Mouse (Mus musculus) kidney, adult 2 months (tissue): ENCODE measurements at regions not wholly inside any gene's neighbourhood (a gene's known extent, or its start where the extent isn't known, plus 50 kb on each side); places are given as distances from the start of the nearest gene placed in this dataset.

Experiments used
- DNase-seq: peaks from one replicate; pipeline ENCODE4 v3.0.0; 2021
- H3K27ac ChIP-seq: fragments of 200-500 bp; 2 replicates; pipeline ENCODE4 v1.5.1; 2012; ENCODE audit warnings: low read depth, low read length, control low read depth, inconsistent platforms; ENCODE audit not compliant: insufficient read depth
- H3K27me3 ChIP-seq: fragments of 200-500 bp; replicated peaks from 2 replicates; pipeline ENCODE4 v1.6.1; 2012; ENCODE audit warnings: mild to moderate bottlenecking, moderate library complexity, low read length, inconsistent platforms; ENCODE audit not compliant: control insufficient read depth, insufficient read depth
- H3K36me3 ChIP-seq: fragments of 200-500 bp; 2 replicates; pipeline ENCODE4 v1.6.1; 2012; ENCODE audit warnings: mild to moderate bottlenecking, moderate library complexity, low read length, inconsistent platforms; ENCODE audit not compliant: control insufficient read depth, insufficient read depth
- H3K4me1 ChIP-seq: fragments of 200-500 bp; 2 replicates; pipeline ENCODE4 v1.6.1; 2011; ENCODE audit warnings: low read length; ENCODE audit not compliant: control insufficient read depth, insufficient read depth
- H3K4me3 ChIP-seq: fragments of 200-500 bp; 2 replicates; pipeline ENCODE4 v1.5.1; 2011; ENCODE audit warnings: mild to moderate bottlenecking, low read depth, low read length, control low read depth; ENCODE audit not compliant: insufficient read depth
- CTCF ChIP-seq: fragments of 200-500 bp; conservative IDR thresholded peaks from 2 replicates; pipeline ENCODE4 v1.5.1; 2011; ENCODE audit warnings: low read depth, mild to moderate bottlenecking, control low read depth, low read length, moderate library complexity, mixed read lengths; ENCODE audit not compliant: insufficient read depth, insufficient read length
- POLR2A ChIP-seq: fragments of 200-500 bp; IDR thresholded peaks from one replicate; pipeline ENCODE4 v1.6.1; 2011; ENCODE audit warnings: low read depth, low read length, control low read depth
- WGBS: fragments of 180-500 bp; shearing (Covaris S2); methylation state at CpG from one replicate; pipeline ENCODE4 v1.1.7; 2018; 5-methylcytosine and 5-hydroxymethylcytosine counted together

DNA sequence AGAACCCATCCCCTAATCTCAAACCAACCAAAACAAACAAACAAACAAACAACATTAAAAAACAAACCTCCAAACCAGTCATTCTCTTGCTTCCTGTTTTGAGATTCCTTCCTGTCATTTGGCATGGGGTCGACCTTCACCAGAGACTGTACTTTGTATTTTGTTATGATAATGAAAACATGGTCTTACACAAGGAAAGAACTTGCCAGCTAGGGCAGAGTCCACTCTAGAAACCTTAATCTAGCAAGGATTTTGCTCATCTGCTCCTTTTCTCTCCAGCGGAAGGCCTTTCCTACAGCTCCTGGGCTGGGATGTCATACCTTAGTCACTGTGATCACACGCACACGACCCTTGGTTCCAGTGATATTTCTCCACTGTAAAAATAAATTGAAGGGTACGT lies 75.0 kb upstream of the Vash1 start:
- H3K36me3 ChIP-seq = no peaks in the 10 kb centered on the region
- TF ChIP-seq CTCF (no peak), POLR2A (no peak)
- no peaks in the 10 kb centered on the region for H3K4me1 ChIP-seq
- no peak overlapping the region for H3K4me3 ChIP-seq
- WGBS = 69% methylated on average over 5 of the region's 5 CpGs
- peak; percentile 53 for DNase-seq
- no peak overlapping the region for H3K27ac ChIP-seq
- no peaks in the 10 kb centered on the region for H3K27me3 ChIP-seq

DNA sequence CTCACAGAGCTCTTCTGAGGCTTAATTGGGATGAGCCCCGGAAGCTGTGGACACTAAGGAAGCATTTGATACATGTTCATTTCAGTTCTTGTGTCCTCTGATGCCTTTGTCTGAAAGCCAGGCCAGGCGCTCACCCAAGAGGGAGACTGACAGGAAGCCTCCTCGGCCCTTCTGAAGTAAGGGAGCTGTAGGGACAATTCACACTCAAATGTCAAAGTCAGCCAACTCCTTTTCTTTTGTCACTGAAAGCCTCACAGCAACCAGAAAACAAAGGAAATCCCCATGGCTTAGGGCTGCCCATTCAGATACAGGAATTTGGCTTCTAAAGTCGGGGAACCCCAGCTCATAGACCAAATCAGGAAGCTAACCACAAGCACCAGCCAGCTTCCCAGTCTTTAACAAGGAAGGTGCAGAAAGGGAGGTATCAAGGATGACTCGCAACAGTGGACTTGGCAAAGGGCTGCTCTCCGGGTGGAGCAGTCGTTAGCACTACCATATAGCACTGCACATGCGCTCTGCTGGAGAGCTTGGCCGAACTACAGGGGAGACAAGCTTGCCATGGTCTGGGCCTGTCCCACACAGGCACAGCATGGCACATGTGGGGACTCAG lies 66.0 kb upstream of the Vash1 start:
- no peak overlapping the region for H3K27ac ChIP-seq
- DNase-seq = peak; percentile 18
- H3K4me1 ChIP-seq = no peaks in the 10 kb centered on the region
- H3K4me3 ChIP-seq = no peak overlapping the region
- no peaks in the 10 kb centered on the region for H3K27me3 ChIP-seq
- WGBS = 41% methylated on average over 9 of the region's 9 CpGs
- H3K36me3 ChIP-seq = no peaks in the 10 kb centered on the region
- TF ChIP-seq CTCF (no peak), POLR2A (no peak)

DNA sequence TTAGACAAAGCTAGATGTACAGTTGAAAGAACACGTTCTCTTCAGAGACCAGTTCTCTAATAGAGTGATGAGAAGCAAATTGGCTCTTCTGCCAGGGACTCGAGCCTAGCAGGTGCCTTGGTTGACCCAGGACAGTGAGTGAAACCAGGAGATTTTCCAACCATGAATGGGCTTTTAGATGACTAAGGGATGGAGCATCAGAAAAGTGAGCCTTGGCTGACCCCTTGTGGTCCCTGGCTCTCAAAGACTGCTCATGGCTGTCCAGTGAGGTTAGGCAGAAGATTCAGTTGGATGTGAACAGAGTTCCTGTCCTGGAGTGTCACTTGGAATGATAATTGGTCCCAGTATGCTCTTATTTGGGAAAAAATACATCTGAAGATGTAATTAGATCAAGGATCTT lies 64.3 kb upstream of the Vash1 start:
- WGBS = 32% methylated on average over 2 of the region's 2 CpGs

DNA sequence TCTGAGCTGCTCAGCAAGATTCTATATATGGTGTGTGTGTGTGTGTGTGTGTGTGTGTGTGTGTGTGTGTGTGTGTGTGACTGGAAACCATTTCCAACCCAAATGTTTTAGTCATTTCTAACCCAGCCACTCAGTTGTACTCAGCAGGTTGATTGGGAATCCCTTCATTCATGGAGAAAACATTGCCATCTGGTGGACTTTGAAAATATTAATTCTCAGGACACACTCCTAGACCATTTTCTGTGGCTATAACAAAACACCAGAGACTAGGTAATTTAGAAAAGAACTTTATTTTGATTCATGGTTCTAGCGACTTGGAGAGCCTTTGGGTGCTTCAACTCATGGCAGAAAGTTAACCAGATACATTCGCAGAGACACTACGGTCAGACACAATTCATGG lies 62.2 kb upstream of the Vash1 start:
- WGBS = 86% methylated on average over 3 of the region's 3 CpGs
- H3K4me1 ChIP-seq = no peaks in the 10 kb centered on the region
- DNase-seq = no peak
- H3K27ac ChIP-seq = no peak overlapping the region
- H3K36me3 ChIP-seq = no peaks in the 10 kb centered on the region
- TF ChIP-seq CTCF = no peak
- TF ChIP-seq POLR2A = no peak
- H3K27me3 ChIP-seq = no peaks in the 10 kb centered on the region
- no peak overlapping the region for H3K4me3 ChIP-seq

More for the DNA sequence above, 64.3 kb upstream of the Vash1 start:
- H3K36me3 ChIP-seq = no peaks in the 10 kb centered on the region
- no peaks in the 10 kb centered on the region for H3K4me1 ChIP-seq
- H3K4me3 ChIP-seq = no peak overlapping the region
- no peak overlapping the region for H3K27ac ChIP-seq
- DNase-seq = peak; percentile 64
- no peak for TF ChIP-seq POLR2A
- peak; percentile 83 for TF ChIP-seq CTCF
- H3K27me3 ChIP-seq = no peaks in the 10 kb centered on the region

DNA sequence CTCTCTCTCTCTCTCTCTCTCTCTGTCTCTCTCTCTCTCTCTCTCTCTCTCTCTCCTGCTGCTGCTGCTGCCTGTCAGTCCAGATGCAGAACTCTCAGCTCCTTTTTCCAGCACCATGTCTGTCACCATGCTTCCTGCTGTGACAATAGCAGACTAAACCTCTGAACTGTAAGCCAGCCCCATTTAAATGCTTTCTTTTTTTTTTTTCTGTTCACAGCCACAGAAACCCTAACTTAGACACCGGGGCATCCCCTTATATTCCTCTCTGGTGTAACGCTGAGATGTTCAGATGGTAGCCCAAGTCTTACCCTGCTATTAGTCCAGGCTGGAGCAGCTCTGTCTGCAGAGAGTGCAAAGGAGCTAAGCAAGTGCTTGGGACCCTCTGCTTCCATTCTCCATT lies 54.3 kb upstream of the Vash1 start:
- TF ChIP-seq POLR2A = no peak
- TF ChIP-seq CTCF = no peak
- 83% methylated on average over 2 of the region's 2 CpGs for WGBS

DNA sequence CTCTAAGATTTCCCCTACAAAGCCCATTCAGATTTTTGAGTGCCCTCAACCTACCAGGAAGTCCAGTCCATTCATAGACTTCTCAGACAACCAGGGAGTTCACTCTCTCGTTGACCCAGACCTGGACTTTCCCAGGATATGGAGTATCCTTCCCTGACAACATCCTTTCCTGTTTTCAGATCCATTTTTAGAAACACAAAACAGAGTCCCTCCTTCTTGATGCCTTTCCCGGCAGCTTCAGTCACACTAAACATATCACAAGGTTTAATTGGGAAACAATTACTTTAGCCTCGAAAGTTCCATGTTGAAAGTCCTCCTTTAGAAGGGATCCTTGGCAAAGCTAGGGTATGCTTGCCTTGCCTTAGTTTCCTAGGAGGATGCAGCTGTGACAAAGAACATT lies 51.8 kb upstream of the Vash1 start:
- peak; percentile 21 for DNase-seq
- Histone ChIP-seq H3K27me3 (no peaks in the 10 kb centered on the region), H3K36me3 (no peaks in the 10 kb centered on the region), H3K4me1 (no peaks in the 10 kb centered on the region), H3K27ac (no peak overlapping the region), H3K4me3 (no peak overlapping the region)
- 57% methylated on average over 3 of the region's 3 CpGs for WGBS
- TF ChIP-seq POLR2A (no peak), CTCF (no peak)

More for the DNA sequence above, 54.3 kb upstream of the Vash1 start:
- Histone ChIP-seq H3K27me3 (no peaks in the 10 kb centered on the region), H3K4me1 (no peaks in the 10 kb centered on the region), H3K27ac (no peak overlapping the region), H3K4me3 (no peak overlapping the region), H3K36me3 (no peaks in the 10 kb centered on the region)
- no peak for DNase-seq

DNA sequence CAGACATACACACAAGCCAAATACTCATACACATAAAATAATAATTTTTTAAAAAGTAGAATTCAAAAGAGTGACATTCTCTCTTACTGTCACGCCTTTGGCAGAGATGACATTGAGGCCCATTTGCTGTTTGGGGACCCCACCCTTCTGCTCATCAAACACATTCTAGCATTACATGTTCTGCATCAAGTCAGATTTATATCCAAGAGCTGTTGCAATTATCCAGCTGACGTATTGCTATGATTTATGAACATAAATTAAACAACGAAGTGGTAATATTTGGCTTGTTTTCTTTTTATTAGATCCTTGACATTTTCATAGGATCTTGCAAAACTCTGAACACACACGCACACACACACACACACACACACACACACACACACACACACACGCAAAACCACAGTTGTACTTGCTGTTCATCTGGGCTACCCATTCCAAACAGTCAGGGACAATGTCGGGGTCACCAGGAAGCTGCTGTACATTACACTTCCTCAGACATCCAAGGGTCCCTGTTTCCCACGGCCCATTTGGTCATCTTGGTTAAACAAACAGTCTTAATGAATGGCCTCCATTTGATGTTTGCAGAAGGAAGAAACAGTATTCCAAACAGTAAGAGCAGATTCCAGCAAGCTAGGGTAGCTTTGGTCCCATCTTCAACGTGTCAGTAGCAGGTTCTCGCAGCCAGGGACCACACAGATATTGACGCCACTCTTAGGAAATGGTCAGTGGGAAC lies 50.3 kb upstream of the Vash1 start:
- Histone ChIP-seq H3K4me3 (no peak overlapping the region), H3K36me3 (no peaks in the 10 kb centered on the region), H3K27ac (no peak overlapping the region), H3K27me3 (no peaks in the 10 kb centered on the region), H3K4me1 (no peaks in the 10 kb centered on the region)
- no peak for TF ChIP-seq POLR2A
- WGBS = 53% methylated on average over 10 of the region's 10 CpGs
- DNase-seq = no peak
